In the genomic region with DNA sequence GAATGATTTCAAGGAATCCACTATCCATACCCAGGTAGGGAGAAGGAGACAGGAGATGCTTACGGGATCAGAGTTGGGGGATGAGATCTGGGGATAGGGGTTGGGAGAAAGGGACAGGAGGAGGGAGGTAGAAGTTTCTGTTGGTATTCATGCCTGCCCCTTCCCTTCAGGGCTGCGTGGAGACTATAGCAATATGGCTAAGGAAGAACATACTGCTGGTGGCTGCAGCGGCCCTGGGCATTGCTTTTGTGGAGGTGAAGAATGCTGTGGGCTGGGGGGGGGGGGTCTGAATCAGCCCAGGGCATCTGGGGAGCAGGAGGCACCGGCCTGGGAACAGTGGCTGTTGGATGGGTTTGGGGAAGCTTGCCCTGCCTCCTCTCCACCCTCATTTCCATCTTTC, we compare ENCODE assay signal across 1 mouse cellular context.
TF ChIP-seq lines count a peak whose summit lies in the region.

No protein-coding gene starts in this region.

TF ChIP-seq in myocyte, 11 proteins besides CTCF, POLR2A, EP300 and RAD21:
- TF ChIP-seq E2F4 (IDR thresholded peaks at IDR 0.05; ENCODE audit: insufficient read depth) (no peak), POLR2AphosphoS2 (IDR thresholded peaks at IDR 0.05; ENCODE audit: insufficient read length, low read depth) (peak; percentile 71)
